Mouse (Mus musculus) limb, embryonic 14.5 days (tissue): Measurements from ENCODE around the gene Zfp28. TPM values are rescaled to one million over a fixed set of nuclear protein-coding genes. Genes with fewer than 3 reads are reported as not detected.

Experiments
- ATAC-seq: fragments of 200-750 bp; cut with Nextera tagmentation; 2 replicates; pipeline ENCODE4 v1.8.0; 2017; ENCODE audit warnings: low read depth, moderate number of reproducible peaks, moderate TSS enrichment; ENCODE audit not compliant: low FRiP score
- DNase-seq: peaks from one replicate; pipeline ENCODE4 v3.0.0-alpha.2; 2015; ENCODE audit warnings: low spot score
- H3K27ac ChIP-seq: fragments of 300-500 bp; sonication (generic); replicated peaks from 2 replicates; pipeline ENCODE4 v1.5.1; 2014; ENCODE audit warnings: low read depth, mild to moderate bottlenecking, low read length, moderate library complexity, mixed read lengths
- H3K27me3 ChIP-seq: fragments of 300-500 bp; sonication (generic); 2 replicates; pipeline ENCODE4 v1.6.1; 2014; ENCODE audit warnings: low read length, mixed read lengths; ENCODE audit not compliant: control insufficient read depth, insufficient read depth
- H3K36me3 ChIP-seq: fragments of 300-500 bp; sonication (generic); 2 replicates; pipeline ENCODE4 v1.6.1; 2014; ENCODE audit warnings: mild to moderate bottlenecking, low read length, moderate library complexity, mixed read lengths; ENCODE audit not compliant: control insufficient read depth, insufficient read depth
- H3K4me1 ChIP-seq: fragments of 300-500 bp; sonication (generic); 2 replicates; pipeline ENCODE4 v1.6.1; 2014; ENCODE audit warnings: antibody characterized with exemption, low read length, mixed read lengths; ENCODE audit not compliant: control insufficient read depth, insufficient read depth
- H3K4me2 ChIP-seq: fragments of 300-500 bp; sonication (generic); replicated peaks from 2 replicates; pipeline ENCODE4 v1.6.1; 2014; ENCODE audit warnings: low read depth, mild to moderate bottlenecking, low read length, moderate library complexity; ENCODE audit not compliant: severe bottlenecking
- H3K4me3 ChIP-seq: fragments of 300-500 bp; sonication (generic); replicated peaks from 2 replicates; pipeline ENCODE4 v1.5.1; 2014; ENCODE audit warnings: low read length
- H3K9ac ChIP-seq: fragments of 300-500 bp; sonication (generic); 2 replicates; pipeline ENCODE4 v1.6.1; 2014; ENCODE audit warnings: mild to moderate bottlenecking, low read depth, low read length, moderate library complexity; ENCODE audit not compliant: severe bottlenecking
- H3K9me3 ChIP-seq: fragments of 300-500 bp; sonication (generic); 2 replicates; pipeline ENCODE4 v1.6.1; 2016; ENCODE audit warnings: low read length; ENCODE audit not compliant: control insufficient read depth
- POLR2A ChIP-seq: fragments of 200-500 bp; IDR thresholded peaks from 2 replicates; pipeline ENCODE4 v1.8.0; 2012; ENCODE audit warnings: inconsistent platforms, mild to moderate bottlenecking, moderate library complexity, borderline replicate concordance; ENCODE audit not compliant: insufficient read depth, insufficient read length; ENCODE audit errors: extremely low read depth
- WGBS: fragments of 180-500 bp; shearing (Covaris S2); extraction: QIAGEN DNeasy Blood & Tissue Kit; methylation state at CpG from one replicate; pipeline ENCODE4 v1.1.7; 2014; 5-methylcytosine and 5-hydroxymethylcytosine counted together
- polyA plus RNA-seq, 2 experiments: library from polyadenylated mRNA; depleted of rRNA in 1 of 2; stranded (reverse) in 1 of 2; unstranded in 1 of 2; fragments of >200 nt; fragmentation: Nextera tagmentation in 1 of 2; extraction: Ambion mirVana in 1 of 2; gene quantifications; 2 replicates each; pipeline versions ENCODE4 v1.2.1 to v1.2.3; 2012 to 2014

The Zfp28 gene
- polyA plus RNA-seq, 2 experiments, result 11.0 to 11.1 TPM

DNA sequence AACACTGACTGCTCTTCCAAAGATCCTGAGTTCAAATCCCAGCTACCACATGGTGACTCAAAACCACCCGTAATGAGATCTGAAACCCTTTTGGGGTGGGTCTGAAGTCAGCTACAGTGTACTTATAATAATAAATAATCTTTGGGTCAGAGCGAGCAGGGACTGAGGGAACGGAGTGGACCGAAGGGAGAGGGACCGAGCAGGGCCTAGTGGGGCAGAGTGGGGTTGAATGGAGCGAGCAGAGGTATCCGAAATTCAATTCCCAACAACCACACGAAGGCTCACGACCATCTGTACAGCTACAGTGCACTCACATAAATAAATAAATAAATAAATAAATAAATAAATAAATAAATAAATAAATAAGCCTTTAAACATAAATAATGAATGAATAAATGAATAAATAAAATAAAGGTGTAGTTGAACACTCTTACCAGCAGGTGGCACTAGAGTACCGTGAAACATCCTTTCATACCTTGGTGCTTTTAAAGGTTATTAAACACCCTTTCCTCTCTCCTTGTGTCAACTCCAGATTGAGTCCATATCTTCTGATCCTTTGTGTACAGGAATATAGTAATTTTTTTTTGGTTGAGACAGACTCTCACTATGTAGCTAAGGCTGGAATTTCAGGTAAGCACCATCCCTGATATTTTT, 24.0 kb upstream of the Zfp28 start:
- Histone ChIP-seq H3K9me3 (no peaks in the 10 kb centered on the region), H3K27me3 (no peaks in the 10 kb centered on the region), H3K9ac (no peak overlapping the region), H3K4me2 (no peak overlapping the region), H3K4me1 (peaks cover 11% of the 10 kb centered on the region), H3K27ac (no peak overlapping the region), H3K4me3 (no peak overlapping the region), H3K36me3 (peaks cover 2% of the 10 kb centered on the region)
- ATAC-seq, result no peak
- peak; percentile 88 for DNase-seq
- TF ChIP-seq POLR2A, result no peak
- 55% methylated on average over 10 of the region's 10 CpGs for WGBS

GRCm38 (mm10) chr7:6360477-6361060, 22.5 kb upstream of the Zfp28 start:
- ATAC-seq, result no peak
- Histone ChIP-seq H3K36me3 (no peaks in the 10 kb centered on the region), H3K27me3 (no peaks in the 10 kb centered on the region), H3K4me1 (peaks cover 12% of the 10 kb centered on the region), H3K27ac (no peak overlapping the region), H3K4me2 (no peak overlapping the region), H3K4me3 (no peak overlapping the region), H3K9me3 (no peaks in the 10 kb centered on the region), H3K9ac (no peak overlapping the region; the same call in 1 of the 2 replicates)
- no peak for DNase-seq
- no peak for TF ChIP-seq POLR2A
- 12% methylated on average over 7 of the region's 9 CpGs for WGBS

GRCm38 (mm10) chr7:6361756-6362155, 21.3 kb upstream of the Zfp28 start:
- H3K27me3 ChIP-seq, result no peaks in the 10 kb centered on the region
- H3K36me3 ChIP-seq, result no peaks in the 10 kb centered on the region
- H3K4me1 ChIP-seq, result peaks cover 12% of the 10 kb centered on the region
- TF ChIP-seq POLR2A, result no peak
- H3K4me3 ChIP-seq, result peak overlapping the region; percentile 48
- WGBS, result 25% methylated on average over 7 of the region's 7 CpGs
- ATAC-seq, result no peak
- peak overlapping the region; percentile 73 for H3K4me2 ChIP-seq
- peak overlapping the region; percentile 49 for H3K9ac ChIP-seq
- DNase-seq, result no peak
- peak overlapping the region; percentile 78 for H3K27ac ChIP-seq
- no peaks in the 10 kb centered on the region for H3K9me3 ChIP-seq

- H3K9ac ChIP-seq, result peak overlapping the region; percentile 49
- H3K4me1 ChIP-seq, result peaks cover 12% of the 10 kb centered on the region
- peak overlapping the region; percentile 73 for H3K4me2 ChIP-seq
- ATAC-seq, result peak; percentile 94
- DNase-seq, result peak; percentile 98
- H3K9me3 ChIP-seq, result no peaks in the 10 kb centered on the region
- WGBS, result under 1% methylated on average over 38 of the region's 38 CpGs
- H3K4me3 ChIP-seq, result peak overlapping the region; percentile 48
- H3K27me3 ChIP-seq, result no peaks in the 10 kb centered on the region
- H3K27ac ChIP-seq, result peak overlapping the region; percentile 78
- no peak for TF ChIP-seq POLR2A
- H3K36me3 ChIP-seq, result no peaks in the 10 kb centered on the region
Observed at GRCm38 (mm10) chr7:6362268-6363046, 20.6 kb upstream of the Zfp28 start.

- peaks cover 12% of the 10 kb centered on the region for H3K4me1 ChIP-seq
- ATAC-seq, result peak; percentile 83
- H3K27ac ChIP-seq, result peak within 1 kb of the TSS; percentile 78
- under 1% methylated on average over 23 of the region's 23 CpGs for WGBS
- H3K4me3 ChIP-seq, result peak within 1 kb of the TSS; percentile 48
- H3K36me3 ChIP-seq, result no peaks in the 10 kb centered on the region
- no peaks in the 10 kb centered on the region for H3K9me3 ChIP-seq
- TF ChIP-seq POLR2A, result 0 out of 2 replicates have a peak, but pooled peaks have one; percentile 37
- peak within 1 kb of the TSS; percentile 53 for H3K9ac ChIP-seq
- H3K4me2 ChIP-seq, result peak within 1 kb of the TSS; percentile 73
- H3K27me3 ChIP-seq, result no peaks in the 10 kb centered on the region
- peak; percentile 97 for DNase-seq
Observed at GRCm38 (mm10) chr7:6363047-6363488, 20.0 kb upstream of the Zfp28 start, which contains the start of gene Zfp78. Gene Zfp78 (plus strand): TSS chr7:6363280.
